Mouse (Mus musculus) hindbrain, embryonic 11.5 days (tissue): ENCODE results near the gene Cdc20. TPM values are rescaled to one million over a fixed set of nuclear protein-coding genes. Genes with fewer than 3 reads are reported as not detected.

Experiments
- ATAC-seq: fragments of 200-750 bp; cut with Nextera tagmentation; 2 replicates; pipeline ENCODE4 v1.8.0; 2017; ENCODE audit warnings: mild to moderate bottlenecking, moderate TSS enrichment, moderate library complexity; ENCODE audit not compliant: low FRiP score
- DNase-seq: peaks from one replicate; pipeline ENCODE4 v3.0.0-alpha.2; 2015; ENCODE audit warnings: low spot score
- H3K27ac ChIP-seq: fragments of 300-500 bp; sonication (generic); 2 replicates; pipeline ENCODE4 v1.5.1; 2014; ENCODE audit warnings: mild to moderate bottlenecking, low read depth, low read length
- H3K27me3 ChIP-seq: fragments of 300-500 bp; sonication (generic); 2 replicates; pipeline ENCODE4 v1.6.1; 2014; ENCODE audit warnings: mild to moderate bottlenecking, low read length, moderate library complexity, mixed read lengths; ENCODE audit not compliant: control insufficient read depth, insufficient read depth
- H3K36me3 ChIP-seq: fragments of 300-500 bp; sonication (generic); 2 replicates; pipeline ENCODE4 v1.6.1; 2014; ENCODE audit warnings: mild to moderate bottlenecking, low read length, moderate library complexity, mixed read lengths; ENCODE audit not compliant: control insufficient read depth, insufficient read depth
- H3K4me1 ChIP-seq: fragments of 300-500 bp; sonication (generic); replicated peaks from 2 replicates; pipeline ENCODE4 v1.6.1; 2014; ENCODE audit warnings: low read length, mixed read lengths; ENCODE audit not compliant: control insufficient read depth, insufficient read depth
- H3K4me2 ChIP-seq: fragments of 300-500 bp; sonication (generic); replicated peaks from 2 replicates; pipeline ENCODE4 v1.6.1; 2014; ENCODE audit warnings: mild to moderate bottlenecking, low read depth, low read length
- H3K4me3 ChIP-seq: fragments of 300-500 bp; sonication (generic); 2 replicates; pipeline ENCODE4 v1.5.1; 2014; ENCODE audit warnings: low read depth, low read length
- H3K9ac ChIP-seq: fragments of 300-500 bp; sonication (generic); 2 replicates; pipeline ENCODE4 v1.6.1; 2014; ENCODE audit warnings: low read depth, low read length
- H3K9me3 ChIP-seq: fragments of 300-500 bp; sonication (generic); 2 replicates; pipeline ENCODE4 v1.6.1; 2016; ENCODE audit warnings: low read length; ENCODE audit not compliant: control insufficient read depth
- WGBS: fragments of 180-500 bp; shearing (Covaris S2); extraction: QIAGEN DNeasy Blood & Tissue Kit; methylation state at CpG from one replicate; pipeline ENCODE4 v1.1.7; 2014; 5-methylcytosine and 5-hydroxymethylcytosine counted together
- polyA plus RNA-seq: library from polyadenylated mRNA; unstranded; fragments of >200 nt; fragmentation: Nextera tagmentation; extraction: Ambion mirVana; gene quantifications from 2 replicates; pipeline ENCODE4 v1.2.1, GENCODE M21; 2014

Cdc20 gene
- polyA plus RNA-seq, 1 experiment from 2014 or later = 236 TPM

DNA sequence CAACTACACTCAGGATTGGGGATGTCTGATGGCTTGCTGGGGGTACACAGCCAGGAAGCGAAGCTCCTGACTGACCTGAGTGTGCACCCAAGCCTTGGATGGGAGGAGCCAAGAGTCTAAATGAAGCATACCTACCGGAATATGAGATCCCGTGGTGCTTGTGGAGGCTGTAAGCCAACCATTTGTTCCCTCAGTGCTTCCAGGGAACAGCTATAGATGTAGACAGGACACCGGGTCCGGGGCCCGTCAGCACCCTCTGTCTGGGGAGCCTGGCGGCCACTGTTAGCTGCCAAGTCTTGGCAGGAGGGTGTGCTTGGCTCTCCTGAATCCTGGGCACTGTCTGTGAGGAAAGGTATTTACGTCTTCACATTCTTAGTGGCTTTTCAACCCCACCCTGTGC lies 49.8 kb downstream of the Cdc20 start:
- Histone ChIP-seq H3K27me3 (no peaks in the 10 kb centered on the region), H3K9ac (no peak overlapping the region), H3K4me3 (no peak overlapping the region), H3K4me1 (no peaks in the 10 kb centered on the region), H3K9me3 (no peaks in the 10 kb centered on the region), H3K4me2 (no peak overlapping the region), H3K36me3 (peaks cover 21% of the 10 kb centered on the region), H3K27ac (no peak overlapping the region)
- ATAC-seq (no peak), DNase-seq (no peak)
- WGBS = 97% methylated on average over 8 of the region's 8 CpGs

DNA sequence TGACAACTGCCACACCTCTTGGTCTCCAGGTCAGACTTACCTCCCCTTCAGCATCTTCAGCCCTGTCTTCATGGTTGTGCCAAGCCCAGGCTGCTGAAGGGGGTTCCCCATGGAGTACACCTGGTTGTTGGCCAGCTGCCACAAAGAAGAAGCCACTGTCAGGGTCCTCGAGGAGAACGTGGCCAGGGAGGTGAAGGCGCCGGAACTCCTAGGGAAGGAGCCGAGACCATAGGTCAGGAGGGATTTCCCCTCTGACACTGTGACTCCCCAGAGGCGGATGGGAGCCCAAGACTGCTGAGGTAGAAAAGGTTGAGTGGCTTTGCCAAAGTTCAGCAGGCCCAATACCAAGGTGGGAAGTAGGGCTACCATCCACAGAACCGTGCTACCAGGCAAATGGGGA lies 53.9 kb downstream of the Cdc20 start:
- Histone ChIP-seq H3K27ac (no peak overlapping the region), H3K9ac (no peak overlapping the region), H3K4me2 (no peak overlapping the region), H3K36me3 (peaks cover 14% of the 10 kb centered on the region; the same call in 1 of the 2 replicates), H3K27me3 (no peaks in the 10 kb centered on the region), H3K4me3 (no peak overlapping the region), H3K4me1 (no peaks in the 10 kb centered on the region), H3K9me3 (no peaks in the 10 kb centered on the region)
- DNase-seq = no peak
- no peak for ATAC-seq
- WGBS = 93% methylated on average over 7 of the region's 7 CpGs

Other genes starting within 250 kb of the Cdc20 start
- 62.4 and 66.0 TPM in 2 replicates for gene Ptprf, start 145.9 kb downstream of the Cdc20 start, polyA plus RNA-seq
- gene Szt2, start 28.1 kb downstream of the Cdc20 start, polyA plus RNA-seq = 9.3 and 12.9 TPM in 2 replicates
- 154 and 158 TPM in 2 replicates for gene Med8, start 28.0 kb downstream of the Cdc20 start, polyA plus RNA-seq
- gene Elovl1, start 9.3 kb downstream of the Cdc20 start, polyA plus RNA-seq = 42.1 and 46.8 TPM in 2 replicates
- 1.3 and 1.5 TPM in 2 replicates for gene Mpl, start 20.2 kb upstream of the Cdc20 start, polyA plus RNA-seq
- gene Tie1, start 52.7 kb upstream of the Cdc20 start, polyA plus RNA-seq = 8.8 and 12.2 TPM in 2 replicates
- 0.77 and 2.1 TPM in 2 replicates for gene 2610528J11Rik, start 89.6 kb upstream of the Cdc20 start, polyA plus RNA-seq
- 0.40 and 0.46 TPM in 2 replicates for gene Tmem125, start 106.7 kb upstream of the Cdc20 start, polyA plus RNA-seq
- gene Cfap57, start 183.4 kb upstream of the Cdc20 start, polyA plus RNA-seq = 1.5 and 2.0 TPM in 2 replicates
- 192 and 193 TPM in 2 replicates for gene Ebna1bp2, start 183.4 kb upstream of the Cdc20 start, polyA plus RNA-seq
- not detected in 2 replicates for gene Olfr62, start 221.6 kb upstream of the Cdc20 start, polyA plus RNA-seq